Mouse (Mus musculus): ENCODE results near the gene Trcg1. TPM values are rescaled to one million over a fixed set of nuclear protein-coding genes. Genes with fewer than 3 reads are reported as not detected.

Gene Trcg1
- polyA plus RNA-seq, 1 experiment from 2014 or later, result not detected

DNA sequence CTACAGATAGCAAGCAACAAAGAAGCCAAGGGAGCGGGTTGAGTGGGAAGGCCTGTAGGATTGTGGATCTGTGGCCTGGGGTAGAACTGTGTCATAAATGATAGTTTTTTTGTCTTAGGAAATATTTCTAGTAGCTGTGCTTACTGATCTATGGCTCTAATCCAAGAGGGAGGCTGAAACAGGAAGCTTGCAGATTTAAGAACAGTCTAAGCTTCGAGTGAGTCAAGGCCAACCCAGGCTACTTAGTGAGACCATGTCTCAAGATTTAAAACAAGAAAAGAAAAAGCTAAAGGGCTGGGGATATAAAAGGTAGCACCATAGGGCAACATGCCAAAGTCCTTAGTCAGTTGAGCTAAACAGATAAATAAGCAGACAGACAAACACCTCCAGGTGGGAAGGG lies 1.9 kb downstream of the Trcg1 start:
- Histone ChIP-seq H3K4me3 (ENCODE audit: low read depth, low read length) (no peak overlapping the region), H3K9me3 (ENCODE audit: control insufficient read depth, low read length) (no peaks in the 10 kb centered on the region), H3K27ac (replicated peaks; ENCODE audit: low read depth, low read length) (no peak overlapping the region), H3K36me3 (ENCODE audit: control insufficient read depth, insufficient read depth, low read length) (no peaks in the 10 kb centered on the region), H3K9ac (ENCODE audit: low read length) (no peak overlapping the region), H3K4me1 (ENCODE audit: control insufficient read depth, insufficient read depth, low read length) (0 out of 2 replicates have a peak, but pooled peaks cover 2% of the 10 kb centered on the region), H3K27me3 (ENCODE audit: control insufficient read depth, insufficient read depth, low read length) (no peaks in the 10 kb centered on the region), H3K4me2 (ENCODE audit: low read depth, severe bottlenecking) (no peak overlapping the region)
- ATAC-seq (ENCODE audit: insufficient number of reproducible peaks, low FRiP score, low TSS enrichment, low read depth) (no peak), DNase-seq (ENCODE audit: low spot score) (no peak)
- WGBS, result 88% methylated on average over 2 of the region's 2 CpGs

DNA sequence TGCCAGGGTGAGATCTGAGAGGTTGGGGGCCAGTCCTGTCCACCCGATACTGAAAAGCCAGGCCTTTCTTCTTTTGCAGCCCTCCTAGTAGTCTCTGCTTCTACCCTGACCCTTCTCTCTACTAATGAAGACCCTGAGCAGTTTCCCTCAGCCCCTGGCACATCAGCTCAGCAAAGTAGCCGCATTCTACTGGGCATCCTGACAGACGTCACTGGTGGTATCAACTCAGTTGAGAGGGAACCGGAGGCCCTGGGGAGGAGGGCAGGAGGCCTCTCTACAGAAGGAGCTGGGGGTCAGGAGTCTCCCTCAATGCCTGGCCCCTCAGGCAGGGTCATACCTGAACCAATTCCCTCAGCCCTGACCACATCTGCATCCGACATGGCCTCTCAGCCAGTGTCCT lies 4.8 kb downstream of the Trcg1 start:
- Histone ChIP-seq H3K36me3 (ENCODE audit: control insufficient read depth, insufficient read depth, low read length) (no peaks in the 10 kb centered on the region), H3K4me2 (ENCODE audit: low read depth, severe bottlenecking) (no peak overlapping the region), H3K4me1 (ENCODE audit: control insufficient read depth, insufficient read depth, low read length) (0 out of 2 replicates have a peak, but pooled peaks cover 2% of the 10 kb centered on the region), H3K27me3 (ENCODE audit: control insufficient read depth, insufficient read depth, low read length) (no peaks in the 10 kb centered on the region), H3K4me3 (ENCODE audit: low read depth, low read length) (no peak overlapping the region), H3K27ac (replicated peaks; ENCODE audit: low read depth, low read length) (no peak overlapping the region), H3K9ac (ENCODE audit: low read length) (no peak overlapping the region), H3K9me3 (ENCODE audit: control insufficient read depth, low read length) (no peaks in the 10 kb centered on the region)
- no peak for ATAC-seq (ENCODE audit: insufficient number of reproducible peaks, low FRiP score, low TSS enrichment, low read depth)
- no peak for DNase-seq (ENCODE audit: low spot score)
- 86% methylated on average over 5 of the region's 5 CpGs for WGBS

DNA sequence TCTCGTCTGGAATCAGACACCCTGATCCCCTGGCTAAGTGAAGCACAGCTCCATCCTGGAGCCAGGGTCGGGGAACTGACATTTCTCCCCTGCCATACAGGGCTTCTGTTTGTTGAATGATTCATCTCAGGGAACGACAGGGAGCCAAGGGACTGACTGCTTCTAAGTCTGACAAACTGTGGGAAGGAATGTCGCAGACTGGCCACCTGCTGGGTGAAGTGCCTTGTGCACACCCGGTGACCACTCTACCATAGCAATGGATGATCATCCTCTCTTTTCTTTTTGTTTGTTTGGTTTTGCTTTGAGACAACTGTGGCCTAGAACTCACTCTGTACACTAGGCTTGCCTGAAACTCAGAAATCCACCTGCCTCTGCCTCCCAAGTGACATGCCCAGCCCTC lies 6.6 kb downstream of the Trcg1 start:
- H3K4me1 ChIP-seq (ENCODE audit: control insufficient read depth, insufficient read depth, low read length), result 0 out of 2 replicates have a peak, but pooled peaks cover 2% of the 10 kb centered on the region
- ATAC-seq (ENCODE audit: insufficient number of reproducible peaks, low FRiP score, low TSS enrichment, low read depth) (no peak), DNase-seq (ENCODE audit: low spot score) (no peak)
- 46% methylated on average over 5 of the region's 5 CpGs for WGBS
- H3K4me3 ChIP-seq (ENCODE audit: low read depth, low read length), result no peak overlapping the region
- H3K36me3 ChIP-seq (ENCODE audit: control insufficient read depth, insufficient read depth, low read length), result no peaks in the 10 kb centered on the region
- no peaks in the 10 kb centered on the region for H3K27me3 ChIP-seq (ENCODE audit: control insufficient read depth, insufficient read depth, low read length)
- H3K9me3 ChIP-seq (ENCODE audit: control insufficient read depth, low read length), result no peaks in the 10 kb centered on the region
- H3K9ac ChIP-seq (ENCODE audit: low read length), result no peak overlapping the region
- H3K27ac ChIP-seq (replicated peaks; ENCODE audit: low read depth, low read length), result no peak overlapping the region
- H3K4me2 ChIP-seq (ENCODE audit: low read depth, severe bottlenecking), result no peak overlapping the region

DNA sequence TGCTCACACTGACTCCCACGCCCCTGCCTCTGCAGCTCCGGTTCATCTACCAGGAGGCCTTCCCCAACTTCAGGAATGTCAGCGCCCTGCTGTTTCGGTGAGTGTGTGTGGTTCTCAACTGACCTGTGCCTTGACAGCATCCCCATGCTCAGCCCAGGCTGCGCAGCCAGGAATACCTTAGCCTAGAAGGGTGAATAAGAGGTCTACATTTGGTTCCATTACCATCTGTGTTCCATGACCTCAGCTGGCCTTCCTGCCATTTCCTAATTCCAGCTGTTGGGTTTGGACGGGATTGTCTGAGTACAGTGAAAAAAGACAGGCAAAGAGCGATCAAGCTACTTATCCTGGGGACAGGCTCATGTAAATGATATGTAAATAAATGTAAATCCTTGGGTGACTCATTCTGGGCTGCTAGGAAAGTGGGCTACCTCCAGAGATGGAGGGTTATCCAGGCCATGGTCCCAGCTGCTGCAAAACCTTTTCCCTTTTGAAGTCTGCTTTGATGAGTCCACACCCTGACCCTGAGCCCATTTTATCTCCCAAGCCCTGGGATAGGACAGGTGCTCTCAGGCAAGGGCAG lies 7.8 kb downstream of the Trcg1 start:
- Histone ChIP-seq H3K27me3 (ENCODE audit: control insufficient read depth, insufficient read depth, low read length) (no peaks in the 10 kb centered on the region), H3K9ac (ENCODE audit: low read length) (no peak overlapping the region), H3K4me3 (ENCODE audit: low read depth, low read length) (no peak overlapping the region), H3K4me1 (ENCODE audit: control insufficient read depth, insufficient read depth, low read length) (0 out of 2 replicates have a peak, but pooled peaks cover under 1% of the 10 kb centered on the region), H3K27ac (replicated peaks; ENCODE audit: low read depth, low read length) (no peak overlapping the region), H3K9me3 (ENCODE audit: control insufficient read depth, low read length) (no peaks in the 10 kb centered on the region), H3K36me3 (ENCODE audit: control insufficient read depth, insufficient read depth, low read length) (no peaks in the 10 kb centered on the region), H3K4me2 (ENCODE audit: low read depth, severe bottlenecking) (no peak overlapping the region)
- ATAC-seq (ENCODE audit: insufficient number of reproducible peaks, low FRiP score, low TSS enrichment, low read depth) (no peak), DNase-seq (ENCODE audit: low spot score) (no peak)
- 27% methylated on average over 7 of the region's 7 CpGs for WGBS

DNA sequence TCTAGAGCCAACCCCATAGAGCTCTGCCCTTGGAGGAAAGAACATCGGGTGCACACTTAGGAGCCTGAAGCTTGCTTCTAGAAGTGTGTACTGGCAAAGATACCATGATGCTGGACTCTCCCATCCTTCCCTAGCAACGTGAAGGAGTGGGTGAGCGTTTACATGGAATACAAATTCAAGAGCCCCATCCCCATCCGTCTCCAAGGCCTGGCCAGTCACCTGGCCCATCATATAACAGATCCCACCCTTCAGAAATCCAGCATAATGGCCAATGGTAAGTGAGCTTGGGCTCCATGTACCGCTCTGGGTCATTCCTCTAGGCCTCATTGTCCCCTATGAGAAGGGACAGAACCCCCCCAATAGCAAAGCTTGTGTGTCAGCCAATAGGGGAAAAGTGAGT lies 10.1 kb downstream of the Trcg1 start:
- Histone ChIP-seq H3K9me3 (ENCODE audit: control insufficient read depth, low read length) (no peaks in the 10 kb centered on the region), H3K9ac (ENCODE audit: low read length) (no peak overlapping the region), H3K27me3 (ENCODE audit: control insufficient read depth, insufficient read depth, low read length) (no peaks in the 10 kb centered on the region), H3K27ac (replicated peaks; ENCODE audit: low read depth, low read length) (no peak overlapping the region), H3K4me3 (ENCODE audit: low read depth, low read length) (no peak overlapping the region), H3K4me2 (ENCODE audit: low read depth, severe bottlenecking) (no peak overlapping the region), H3K4me1 (ENCODE audit: control insufficient read depth, insufficient read depth, low read length) (no peaks in the 10 kb centered on the region), H3K36me3 (ENCODE audit: control insufficient read depth, insufficient read depth, low read length) (no peaks in the 10 kb centered on the region)
- no peak for DNase-seq (ENCODE audit: low spot score)
- WGBS, result 88% methylated on average over 5 of the region's 5 CpGs
- no peak for ATAC-seq (ENCODE audit: insufficient number of reproducible peaks, low FRiP score, low TSS enrichment, low read depth)

DNA sequence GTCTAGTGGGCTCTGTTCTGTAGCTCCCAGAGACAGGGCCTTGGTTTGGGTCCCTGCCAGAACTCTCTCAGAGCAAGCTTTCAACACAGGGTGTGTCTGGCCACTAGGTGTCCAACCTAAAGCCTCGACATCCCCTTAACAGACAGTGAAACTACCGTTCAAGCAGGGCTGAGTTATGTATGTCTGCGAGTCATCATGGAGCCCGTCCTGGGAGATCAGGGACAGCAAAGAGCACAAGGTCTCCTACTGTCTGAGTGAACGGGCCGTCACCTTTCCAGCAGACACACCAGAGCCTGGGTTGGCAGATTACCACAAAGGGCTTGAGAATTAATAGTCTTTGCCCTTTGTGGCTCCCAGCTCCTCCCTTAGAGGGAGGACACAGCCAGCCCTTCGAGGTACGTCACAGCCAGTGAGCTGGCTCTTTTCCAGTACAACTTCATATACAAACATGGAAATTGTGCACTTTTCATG lies 10.9 kb downstream of the Trcg1 start:
- no peak for ATAC-seq (ENCODE audit: insufficient number of reproducible peaks, low FRiP score, low TSS enrichment, low read depth)
- Histone ChIP-seq H3K36me3 (ENCODE audit: control insufficient read depth, insufficient read depth, low read length) (no peaks in the 10 kb centered on the region), H3K9me3 (ENCODE audit: control insufficient read depth, low read length) (no peaks in the 10 kb centered on the region), H3K4me1 (ENCODE audit: control insufficient read depth, insufficient read depth, low read length) (no peaks in the 10 kb centered on the region), H3K9ac (ENCODE audit: low read length) (no peak overlapping the region), H3K4me2 (ENCODE audit: low read depth, severe bottlenecking) (no peak overlapping the region), H3K27ac (replicated peaks; ENCODE audit: low read depth, low read length) (no peak overlapping the region), H3K27me3 (ENCODE audit: control insufficient read depth, insufficient read depth, low read length) (no peaks in the 10 kb centered on the region), H3K4me3 (ENCODE audit: low read depth, low read length) (no peak overlapping the region)
- WGBS, result 65% methylated on average over 8 of the region's 8 CpGs
- DNase-seq (ENCODE audit: low spot score), result no peak

DNA sequence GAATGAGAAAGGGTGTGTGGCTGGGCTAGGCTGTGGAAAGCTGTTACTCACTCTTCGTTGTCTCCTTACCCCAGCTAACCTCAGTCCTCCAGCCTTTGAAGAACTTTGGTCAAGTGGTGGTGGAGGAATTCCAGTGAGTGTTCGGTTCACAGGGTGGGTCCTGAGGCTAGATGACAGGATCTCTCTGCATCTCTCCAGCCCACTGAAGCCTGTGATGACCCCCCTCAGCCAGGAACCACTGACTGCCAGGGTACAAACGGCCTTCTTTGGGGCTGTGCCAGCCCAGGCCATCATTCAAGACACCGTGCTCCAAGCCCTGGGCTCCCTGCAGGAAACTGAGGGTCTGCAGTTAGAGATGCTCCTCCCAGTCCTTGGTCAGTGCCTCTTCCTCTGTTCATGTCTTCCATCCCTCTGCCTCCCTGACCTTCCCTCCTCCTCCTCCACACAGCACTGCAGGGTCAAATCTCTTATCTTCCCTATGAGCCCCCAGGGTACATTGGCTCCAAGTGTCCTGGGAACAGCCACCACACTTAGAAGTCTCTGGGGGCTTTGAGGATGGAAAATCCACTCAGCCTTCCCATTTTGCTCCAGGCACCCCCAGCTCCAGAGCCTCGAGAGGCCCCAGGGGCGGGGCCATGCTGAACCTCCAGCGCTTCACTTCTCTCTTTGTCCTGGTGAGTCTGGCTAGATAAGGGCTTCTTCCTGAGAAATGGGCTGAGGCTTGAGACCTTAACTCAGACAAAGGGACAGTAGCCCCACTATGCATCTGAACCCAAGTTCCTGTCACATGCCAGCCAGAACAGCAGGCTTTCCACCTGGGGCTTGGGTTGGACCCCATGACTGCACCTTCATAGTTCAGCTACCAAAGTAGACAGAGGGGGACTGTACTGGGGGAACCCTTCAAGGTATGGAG lies 11.9 kb downstream of the Trcg1 start:
- Histone ChIP-seq H3K9ac (ENCODE audit: low read length) (no peak overlapping the region), H3K27ac (replicated peaks; ENCODE audit: low read depth, low read length) (no peak overlapping the region), H3K4me2 (ENCODE audit: low read depth, severe bottlenecking) (no peak overlapping the region), H3K36me3 (ENCODE audit: control insufficient read depth, insufficient read depth, low read length) (peaks cover 3% of the 10 kb centered on the region; the same call in 1 of the 2 replicates), H3K9me3 (ENCODE audit: control insufficient read depth, low read length) (no peaks in the 10 kb centered on the region), H3K4me1 (ENCODE audit: control insufficient read depth, insufficient read depth, low read length) (no peaks in the 10 kb centered on the region), H3K27me3 (ENCODE audit: control insufficient read depth, insufficient read depth, low read length) (no peaks in the 10 kb centered on the region), H3K4me3 (ENCODE audit: low read depth, low read length) (no peak overlapping the region)
- DNase-seq (ENCODE audit: low spot score), result no peak
- ATAC-seq (ENCODE audit: insufficient number of reproducible peaks, low FRiP score, low TSS enrichment, low read depth), result no peak
- WGBS, result 84% methylated on average over 7 of the region's 7 CpGs

DNA sequence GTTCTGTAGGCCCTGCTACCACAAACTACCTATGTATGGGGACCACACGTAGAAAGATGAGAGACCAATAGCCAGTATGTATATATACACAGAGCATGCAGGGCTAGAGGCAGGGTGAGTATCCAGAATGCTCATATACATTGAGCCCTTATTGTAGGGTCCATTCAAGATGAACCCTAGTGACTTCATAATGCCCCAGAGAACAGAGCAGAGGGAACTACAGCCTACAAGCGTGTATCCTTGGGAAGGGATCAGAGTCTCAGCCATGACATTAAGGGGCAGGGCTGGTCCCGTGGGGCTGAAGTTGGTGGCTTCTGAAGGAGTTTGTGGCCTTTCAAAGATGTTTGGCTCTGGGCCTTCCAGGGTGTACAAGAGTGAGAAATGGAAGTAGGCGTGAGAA lies 13.7 kb downstream of the Trcg1 start:
- no peak overlapping the region for H3K9ac ChIP-seq (ENCODE audit: low read length)
- H3K4me1 ChIP-seq (ENCODE audit: control insufficient read depth, insufficient read depth, low read length), result no peaks in the 10 kb centered on the region
- DNase-seq (ENCODE audit: low spot score) (no peak), ATAC-seq (ENCODE audit: insufficient number of reproducible peaks, low FRiP score, low TSS enrichment, low read depth) (no peak)
- 85% methylated on average over 4 of the region's 4 CpGs for WGBS
- no peaks in the 10 kb centered on the region for H3K9me3 ChIP-seq (ENCODE audit: control insufficient read depth, low read length)
- no peak overlapping the region for H3K27ac ChIP-seq (replicated peaks; ENCODE audit: low read depth, low read length)
- no peaks in the 10 kb centered on the region for H3K27me3 ChIP-seq (ENCODE audit: control insufficient read depth, insufficient read depth, low read length)
- H3K36me3 ChIP-seq (ENCODE audit: control insufficient read depth, insufficient read depth, low read length), result peaks cover 16% of the 10 kb centered on the region; the same call in 1 of the 2 replicates
- no peak overlapping the region for H3K4me2 ChIP-seq (ENCODE audit: low read depth, severe bottlenecking)
- H3K4me3 ChIP-seq (ENCODE audit: low read depth, low read length), result no peak overlapping the region

Measured in limb, embryonic 11.5 days (tissue).